Mouse (Mus musculus) thymus, postnatal 10 days (tissue): ENCODE measurements around the gene Ap2a2.
"Not testable (repeated sequence)": the region's sequence is repeated elsewhere in the genome, so short reads cannot be mapped to it uniquely, and the experiment has no call there.

Experiments used
- DNase-seq, 2 experiments: peaks; one replicate each; pipeline ENCODE4 v3.0.0; 2021; ENCODE audit warnings: low spot score in 2 of 2

Gene Ap2a2

GRCm38 (mm10) chr7:141593056-141593455 lies 31.1 kb downstream of the Ap2a2 start:
- DNase-seq, result no peak

GRCm38 (mm10) chr7:141596971-141597370 lies 35.0 kb downstream of the Ap2a2 start:
- DNase-seq, result no peak

- no peak for DNase-seq
Observed at GRCm38 (mm10) chr7:141597563-141597962, 35.6 kb downstream of the Ap2a2 start.

- no peak for DNase-seq
Observed at GRCm38 (mm10) chr7:141607717-141608116, 45.7 kb downstream of the Ap2a2 start.

- DNase-seq, result no peak
Observed at GRCm38 (mm10) chr7:141609719-141610514, 47.9 kb downstream of the Ap2a2 start.

- no peak for DNase-seq
Observed at GRCm38 (mm10) chr7:141611711-141612370, 49.9 kb downstream of the Ap2a2 start.

- DNase-seq, result no peak
Observed at GRCm38 (mm10) chr7:141612371-141612760, 50.4 kb downstream of the Ap2a2 start.

GRCm38 (mm10) chr7:141612791-141613190 lies 50.8 kb downstream of the Ap2a2 start:
- DNase-seq, result no peak

GRCm38 (mm10) chr7:141614329-141614832 lies 52.4 kb downstream of the Ap2a2 start:
- DNase-seq, result no peak

GRCm38 (mm10) chr7:141624214-141624613 lies 62.2 kb downstream of the Ap2a2 start:
- no peak for DNase-seq

GRCm38 (mm10) chr7:141625120-141625810 lies 63.3 kb downstream of the Ap2a2 start:
- no peak for DNase-seq

GRCm38 (mm10) chr7:141628018-141628417 lies 66.0 kb downstream of the Ap2a2 start:
- no peak for DNase-seq

GRCm38 (mm10) chr7:141629241-141629640 lies 67.3 kb downstream of the Ap2a2 start:
- DNase-seq, result no peak

GRCm38 (mm10) chr7:141638077-141638476 lies 76.1 kb downstream of the Ap2a2 start:
- peak in 1 of 2 experiments; percentile 17 for DNase-seq

GRCm38 (mm10) chr7:141638513-141639334 lies 76.8 kb downstream of the Ap2a2 start:
- DNase-seq, result not testable (repeated sequence)

- not testable (repeated sequence) for DNase-seq
Observed at GRCm38 (mm10) chr7:141639335-141639890, 77.4 kb downstream of the Ap2a2 start.

GRCm38 (mm10) chr7:141642375-141642774 lies 80.4 kb downstream of the Ap2a2 start:
- no peak for DNase-seq

GRCm38 (mm10) chr7:141643160-141643559 lies 81.2 kb downstream of the Ap2a2 start:
- peak in 1 of 2 experiments; percentile 39 for DNase-seq

- no peak for DNase-seq
Observed at GRCm38 (mm10) chr7:141647083-141647482, 85.1 kb downstream of the Ap2a2 start.

GRCm38 (mm10) chr7:141647815-141648214 lies 85.8 kb downstream of the Ap2a2 start:
- DNase-seq, result no peak

GRCm38 (mm10) chr7:141652191-141652590 lies 90.2 kb downstream of the Ap2a2 start:
- no peak for DNase-seq
